Mouse (Mus musculus): ENCODE results near the gene Rfc4.

Rfc4 gene

DNA sequence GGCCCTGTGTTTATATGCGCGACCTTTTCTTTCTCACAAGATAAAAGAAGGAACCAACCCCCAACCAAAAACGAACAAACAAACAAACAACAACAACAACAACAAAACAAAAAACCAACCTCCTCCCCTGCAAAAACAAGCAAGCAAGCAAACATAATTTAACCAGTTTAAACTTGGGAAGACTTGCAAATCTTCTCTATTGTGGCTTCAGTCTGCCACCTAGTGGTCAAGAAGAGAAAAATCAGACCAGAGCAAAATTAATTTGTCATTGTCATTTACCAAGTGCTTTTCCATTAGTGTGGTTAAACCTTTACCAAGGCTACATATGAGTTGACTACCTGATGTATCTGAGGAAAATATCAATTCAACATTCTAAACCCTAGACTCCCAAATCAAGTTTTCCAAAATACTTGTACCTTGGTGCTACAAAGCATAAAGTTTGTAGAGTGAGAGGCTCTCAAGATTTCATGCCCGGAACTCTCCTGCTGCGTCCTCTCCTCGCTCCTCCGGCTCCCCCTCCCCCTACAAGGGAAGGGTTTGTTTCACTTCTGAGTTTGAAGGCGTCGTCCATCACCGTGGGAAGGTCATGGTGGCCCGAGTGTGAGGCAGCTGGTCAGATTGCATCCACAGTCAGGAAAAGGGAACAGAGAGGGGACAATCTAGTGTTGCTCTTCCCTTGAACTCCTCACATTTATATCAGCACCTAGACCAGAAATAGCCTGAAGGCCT, 8.0 kb upstream of the Rfc4 start:
- peak; percentile 14 for DNase-seq (ENCODE audit: low read depth, low spot score)

DNA sequence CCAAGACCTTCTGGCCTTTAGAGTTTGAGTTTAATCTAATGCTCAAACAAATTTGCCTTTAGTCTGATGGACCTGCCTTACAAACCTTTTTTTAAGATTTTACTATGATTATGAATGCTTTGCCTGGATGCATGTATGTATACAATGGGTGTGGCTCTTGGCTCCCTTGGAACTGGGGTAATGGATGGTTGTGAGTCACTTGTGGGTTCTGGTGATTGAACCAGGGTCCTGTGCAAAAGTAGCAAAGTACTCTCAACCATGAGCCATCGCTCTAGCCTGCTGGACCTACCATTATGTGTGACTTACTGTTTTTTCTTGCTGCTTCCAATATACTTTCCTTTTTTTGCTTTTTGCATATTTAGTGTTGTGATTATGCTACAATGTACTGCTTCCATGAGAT, 4.8 kb upstream of the Rfc4 start:
- DNase-seq (ENCODE audit: low read depth, low spot score): no peak

DNA sequence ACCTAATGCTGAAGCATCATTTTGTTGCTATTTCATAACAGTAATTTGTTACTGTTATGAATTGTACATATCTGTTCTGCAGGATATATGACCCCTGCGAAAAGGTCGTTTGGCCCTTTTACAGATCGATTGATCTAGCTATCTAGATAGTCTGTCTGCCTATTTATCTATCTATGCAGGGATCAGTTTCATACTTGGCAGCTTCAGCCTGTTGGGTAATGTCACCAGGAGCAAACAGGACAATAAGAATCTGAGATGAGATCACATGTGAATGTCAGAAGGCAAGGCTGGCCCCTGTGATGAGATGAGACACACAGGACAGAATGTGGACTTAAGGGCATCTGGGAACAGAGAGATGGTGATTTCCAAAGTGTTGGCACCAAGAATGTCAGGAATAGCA, 2.8 kb upstream of the Rfc4 start:
- no peak for DNase-seq (ENCODE audit: low read depth, low spot score)

DNA sequence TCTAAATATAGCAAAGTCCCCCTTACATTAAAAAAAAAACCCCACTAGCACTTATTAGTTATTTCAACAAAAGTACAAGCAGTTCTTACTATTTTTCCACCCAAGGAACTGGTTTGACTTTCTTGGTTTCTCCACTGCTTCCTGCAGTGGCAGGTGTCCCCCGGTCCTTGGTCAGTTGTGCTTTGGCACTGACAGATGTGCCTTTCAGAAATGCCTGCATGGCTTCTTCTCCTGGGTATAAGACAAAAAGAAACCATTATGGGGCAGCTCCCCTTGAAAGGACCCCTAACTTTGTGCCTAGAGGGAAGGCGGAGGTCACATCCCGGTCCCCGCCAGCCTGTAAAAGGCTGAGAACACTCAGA, 245 bp downstream of the Rfc4 start:
- DNase-seq (ENCODE audit: low read depth, low spot score): no peak

DNA sequence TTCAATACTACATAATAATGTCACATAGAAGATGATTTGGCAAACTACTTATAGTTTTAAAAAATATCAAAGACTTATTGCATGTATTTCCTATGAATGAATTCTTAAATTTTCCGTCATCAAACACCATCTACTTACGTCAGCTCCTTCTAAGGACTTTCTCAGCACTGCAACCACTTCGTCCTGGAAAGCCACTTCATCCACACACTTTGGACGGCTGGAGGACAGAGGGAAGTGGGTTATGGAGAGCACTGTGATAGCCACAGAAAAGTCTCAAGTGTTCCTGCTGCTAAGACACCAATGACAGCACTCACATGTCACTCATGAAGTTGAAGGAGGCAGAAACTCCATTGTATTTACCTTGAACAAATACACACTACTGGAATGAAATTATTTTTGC, 3.1 kb downstream of the Rfc4 start:
- DNase-seq (ENCODE audit: low read depth, low spot score): no peak

DNA sequence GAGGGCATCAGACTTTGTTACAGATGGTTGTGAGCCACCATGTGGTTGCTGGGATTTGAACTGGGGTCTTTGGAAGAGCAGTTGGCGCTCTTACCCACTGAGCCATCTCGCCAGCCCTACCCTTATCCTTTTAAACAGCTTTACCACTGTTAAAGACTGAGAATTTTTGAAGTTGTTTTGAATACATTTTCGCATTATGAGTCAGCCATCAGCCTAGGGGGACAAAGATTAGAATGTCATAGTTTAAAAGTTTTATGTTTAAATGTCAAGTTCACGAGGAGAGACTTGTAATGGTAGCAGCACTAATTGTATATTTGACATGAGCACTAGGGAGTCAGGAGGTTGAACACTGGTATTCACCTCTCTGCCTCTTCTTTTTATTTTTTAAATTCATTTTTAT, 4.4 kb downstream of the Rfc4 start:
- DNase-seq (ENCODE audit: low read depth, low spot score): no peak

DNA sequence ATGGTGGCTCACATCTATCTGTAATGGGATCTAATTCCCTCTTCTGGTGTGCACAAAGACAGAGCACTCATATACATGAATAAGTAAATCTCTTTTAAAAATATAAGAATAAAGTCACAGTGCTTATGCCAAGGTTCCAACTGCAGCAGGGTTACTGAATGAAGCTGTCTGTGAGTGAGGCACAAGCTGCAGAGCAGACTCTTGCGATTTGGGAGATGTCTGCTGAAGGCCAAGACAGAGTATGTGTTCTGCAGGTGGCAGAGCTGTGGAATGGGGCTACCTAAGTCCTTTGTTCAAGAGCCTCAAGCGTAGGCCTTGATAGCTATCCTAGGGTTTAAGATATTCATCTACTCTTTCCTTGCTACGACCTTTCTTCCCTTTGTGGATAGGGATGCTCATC, 5.1 kb downstream of the Rfc4 start:
- DNase-seq (ENCODE audit: low read depth, low spot score): no peak

DNA sequence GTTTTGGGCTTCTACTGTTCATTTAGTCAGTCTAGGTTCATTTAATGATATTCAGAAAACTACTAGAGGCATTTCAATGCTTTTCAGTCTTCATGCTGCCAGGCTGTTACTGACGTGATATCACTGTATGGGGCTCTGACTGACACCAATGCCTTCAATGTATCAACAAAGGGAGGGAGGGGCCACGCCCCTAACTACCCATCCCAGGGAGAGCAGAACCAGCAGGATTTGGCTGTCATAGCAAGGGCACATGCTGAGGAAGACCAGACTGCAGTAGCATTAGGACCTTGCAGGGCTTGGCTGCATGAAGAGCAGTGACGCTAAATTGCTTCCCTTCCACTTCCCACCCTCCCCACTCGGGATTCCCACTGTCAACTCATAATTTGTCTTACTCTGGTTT, 10.4 kb downstream of the Rfc4 start:
- no peak for DNase-seq (ENCODE audit: low read depth, low spot score)

DNA sequence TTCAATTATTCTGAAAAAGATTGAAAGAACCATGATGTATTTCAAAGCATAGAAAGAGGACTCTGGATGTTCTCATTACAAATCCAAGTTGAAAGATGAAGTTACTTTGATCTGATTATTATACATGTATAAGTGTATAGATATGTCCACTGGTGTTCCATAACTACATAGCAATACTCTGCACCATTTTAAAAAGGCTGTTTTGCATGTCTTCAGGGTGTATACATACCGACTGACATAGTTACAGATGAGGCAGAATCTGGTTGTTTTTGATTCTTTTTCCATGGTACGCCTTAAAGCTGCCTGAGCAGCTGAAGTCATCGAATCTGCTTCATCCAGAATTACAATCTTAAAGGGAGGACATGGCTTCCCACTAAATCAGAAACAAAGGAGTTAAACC, 12.1 kb downstream of the Rfc4 start:
- DNase-seq (ENCODE audit: low read depth, low spot score): no peak

DNA sequence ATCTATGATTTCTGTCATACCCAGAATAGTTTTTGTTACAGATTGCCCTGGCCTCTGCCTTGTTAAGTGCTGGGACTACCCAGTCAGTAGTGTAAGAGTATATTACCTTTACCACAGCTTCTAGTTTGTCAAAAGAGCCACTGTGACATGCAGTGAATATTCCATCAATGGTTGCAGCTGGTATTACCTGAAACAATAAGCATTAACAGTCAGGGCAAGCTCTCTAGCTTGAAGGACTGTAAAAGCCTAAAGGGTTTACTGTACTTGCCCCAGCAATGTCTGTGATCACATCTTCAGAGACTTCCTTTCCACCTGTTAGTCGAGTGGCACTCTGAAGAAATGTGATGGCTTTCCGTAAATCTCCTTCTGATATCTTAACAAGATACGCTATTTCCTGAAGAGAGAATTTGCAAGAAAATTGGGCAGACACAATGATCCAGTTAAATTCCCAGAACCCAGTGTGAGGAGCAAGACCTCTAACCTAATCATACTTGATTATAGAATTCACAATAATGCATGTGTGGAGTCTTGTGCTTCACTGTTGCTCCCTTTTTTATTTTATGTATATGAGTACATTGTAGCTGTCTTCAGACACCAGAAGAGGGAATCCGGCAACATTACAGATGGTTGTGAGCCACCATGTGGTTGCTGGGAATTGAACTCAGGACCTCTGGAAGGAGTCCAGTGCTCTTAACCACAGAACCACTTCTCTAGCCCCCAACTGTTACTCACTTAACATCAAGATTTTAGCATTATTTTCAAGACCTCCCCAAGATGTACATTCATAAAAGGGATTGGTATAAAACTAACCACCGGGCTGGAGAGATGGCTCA, 13.0 kb downstream of the Rfc4 start:
- no peak for DNase-seq (ENCODE audit: low read depth, low spot score)

DNA sequence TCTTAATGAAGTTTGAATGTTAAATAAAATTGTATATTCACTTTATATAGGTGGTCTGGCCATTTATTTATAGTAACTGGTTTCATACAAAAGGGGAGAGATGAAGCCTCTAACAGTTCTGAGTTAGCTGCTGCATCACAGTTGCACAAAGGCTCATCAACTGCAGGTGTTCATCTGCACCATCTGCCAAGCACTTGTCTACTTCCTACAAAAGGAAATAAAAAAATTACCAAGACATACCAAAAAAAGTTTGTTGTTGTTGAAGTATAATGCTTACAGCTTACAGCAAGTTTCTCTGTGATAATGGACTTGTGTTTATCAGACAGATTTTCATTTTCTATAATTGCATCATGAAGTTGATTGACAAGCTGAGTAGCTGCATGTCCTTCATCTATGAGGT, 13.6 kb downstream of the Rfc4 start:
- DNase-seq (ENCODE audit: low read depth, low spot score): no peak

DNA sequence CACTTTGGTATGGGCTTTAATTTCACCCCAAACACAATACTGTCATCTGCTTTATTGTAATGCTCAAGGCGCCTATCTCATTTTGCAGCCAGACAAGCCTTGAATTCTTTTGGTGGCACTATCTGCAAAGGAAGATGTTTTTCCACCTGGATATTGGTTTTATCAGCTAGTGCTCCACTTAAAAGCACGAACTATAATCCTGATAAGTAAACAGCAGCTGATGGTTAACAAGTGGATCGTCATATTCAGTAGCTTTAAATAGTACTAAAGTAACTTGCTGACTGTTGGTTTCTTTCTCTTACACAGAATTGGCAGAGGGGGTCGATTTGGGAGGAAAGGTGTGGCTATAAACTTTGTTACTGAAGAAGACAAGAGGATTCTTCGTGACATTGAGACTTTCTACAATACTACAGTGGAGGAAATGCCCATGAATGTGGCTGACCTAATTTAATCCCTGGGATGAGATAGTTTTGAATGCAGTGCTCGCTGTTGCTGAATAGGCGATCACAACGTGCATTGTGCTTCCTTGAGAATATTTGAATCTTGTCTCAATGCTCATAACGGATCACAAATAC, 14.6 kb downstream of the Rfc4 start:
- DNase-seq (ENCODE audit: low read depth, low spot score): no peak

DNA sequence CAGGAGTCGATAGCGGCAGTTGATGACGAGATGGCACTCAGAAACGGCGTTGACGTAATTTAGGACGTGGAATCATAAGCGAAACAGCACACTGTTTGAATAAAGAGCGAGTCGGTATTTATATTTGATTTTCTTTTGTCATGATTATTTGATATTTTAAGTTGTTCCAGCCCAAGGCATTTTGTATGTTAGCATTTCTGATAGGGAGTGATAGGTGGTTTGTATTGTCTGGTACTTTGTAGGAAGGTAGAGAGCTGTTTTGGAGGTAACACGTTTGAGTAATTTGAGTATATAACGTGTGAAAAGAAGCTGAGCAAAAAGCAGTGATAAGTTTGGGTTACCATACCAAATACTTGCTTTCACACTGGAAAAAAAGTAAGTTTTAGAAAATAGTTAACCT, 15.2 kb downstream of the Rfc4 start:
- no peak for DNase-seq (ENCODE audit: low read depth, low spot score)

DNA sequence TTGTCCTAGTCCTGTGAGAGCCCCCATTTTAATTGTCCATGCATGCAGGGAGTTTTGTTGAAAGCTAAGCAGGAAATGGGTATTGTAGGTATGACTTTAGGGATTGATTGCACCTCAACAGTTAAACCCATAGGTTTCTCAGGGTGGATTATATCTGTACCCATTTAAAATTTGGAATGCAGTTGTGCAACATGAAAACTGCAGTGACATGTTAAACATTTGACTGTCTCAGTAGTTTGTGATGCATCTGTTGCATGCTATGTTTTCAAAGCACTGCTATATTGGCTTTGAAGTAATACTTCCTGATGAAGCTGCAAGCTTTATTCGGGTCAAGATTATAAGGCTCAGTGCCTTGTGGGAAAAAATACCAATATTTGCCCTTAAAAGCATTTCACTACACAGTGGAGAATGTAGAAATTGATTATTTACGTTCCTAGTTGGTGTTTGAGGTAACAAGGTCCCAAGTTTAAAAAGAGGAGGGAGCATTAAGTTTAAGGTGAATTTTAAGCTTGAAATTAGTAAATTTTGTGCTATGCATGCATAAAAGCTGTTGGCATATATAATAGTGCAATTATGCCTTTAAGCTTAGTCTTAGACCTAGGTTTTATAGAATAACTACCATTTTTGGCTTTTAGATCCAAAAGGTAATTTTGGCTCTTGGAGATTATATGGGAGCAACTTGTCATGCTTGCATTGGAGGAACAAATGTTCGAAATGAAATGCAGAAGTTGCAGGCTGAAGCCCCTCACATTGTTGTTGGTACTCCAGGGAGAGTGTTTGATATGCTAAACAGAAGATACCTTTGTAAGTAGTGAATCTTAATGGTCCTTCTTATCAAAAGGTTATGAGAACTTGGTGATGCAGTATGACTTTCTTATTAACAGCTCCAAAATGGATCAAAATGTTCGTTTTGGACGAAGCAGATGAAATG, 17.9 kb downstream of the Rfc4 start:
- no peak for DNase-seq (ENCODE audit: low read depth, low spot score)

DNA sequence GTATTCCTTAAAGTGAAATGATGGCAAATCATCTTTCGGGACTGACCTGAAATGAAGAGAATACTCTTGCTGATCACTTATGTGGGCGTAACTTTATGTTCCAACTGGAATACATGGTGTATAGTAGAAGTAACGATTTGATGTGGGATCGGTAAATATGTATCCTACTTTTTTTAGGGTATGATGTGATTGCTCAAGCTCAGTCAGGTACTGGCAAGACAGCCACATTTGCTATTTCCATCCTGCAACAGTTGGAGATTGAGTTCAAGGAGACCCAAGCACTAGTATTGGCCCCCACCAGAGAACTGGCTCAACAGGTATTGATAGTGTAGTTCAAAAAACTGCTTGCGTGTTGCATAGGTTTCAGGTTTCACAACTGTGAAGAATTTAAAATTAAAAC, 18.6 kb downstream of the Rfc4 start:
- DNase-seq (ENCODE audit: low read depth, low spot score): no peak

DNA sequence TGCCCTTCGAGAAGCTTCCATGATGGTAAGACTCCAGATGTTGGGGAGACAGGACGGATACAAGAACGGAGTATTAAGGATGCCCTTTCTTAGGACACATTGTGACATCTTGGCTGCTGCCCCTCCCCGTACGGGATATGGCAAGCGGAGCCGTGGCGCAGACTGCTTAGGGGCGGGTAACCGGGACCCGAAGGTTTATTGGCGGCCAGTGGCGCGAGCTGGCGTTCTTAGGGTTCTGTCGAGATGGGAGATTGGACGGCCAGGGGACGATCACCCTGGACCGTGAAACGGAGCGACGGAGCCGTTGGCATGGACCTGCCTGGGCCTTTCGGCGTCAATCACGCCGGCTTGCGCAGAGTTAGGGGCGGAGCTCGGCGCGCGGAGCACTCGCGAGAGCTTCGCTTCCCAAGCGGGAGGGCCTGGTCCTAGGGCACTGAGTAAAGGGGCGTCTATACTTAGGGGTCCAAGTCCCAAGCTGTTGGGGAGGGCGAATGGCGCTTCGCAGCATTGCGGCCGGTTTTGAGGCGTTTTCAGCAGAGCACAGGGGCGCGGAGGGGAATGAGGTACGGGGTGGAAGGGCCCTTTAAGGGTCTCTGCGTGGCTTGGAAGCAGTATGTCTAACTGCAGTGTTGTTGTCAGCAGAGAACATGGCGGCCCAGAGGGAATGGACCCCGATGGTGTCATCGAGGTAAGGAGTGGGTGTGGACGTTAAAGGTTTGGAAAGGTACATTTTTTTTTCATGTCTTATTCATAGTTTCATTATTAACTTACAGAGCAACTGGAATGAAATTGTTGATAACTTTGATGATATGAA, 19.4 kb downstream of the Rfc4 start:
- DNase-seq (ENCODE audit: low read depth, low spot score): peak; percentile 67

DNA sequence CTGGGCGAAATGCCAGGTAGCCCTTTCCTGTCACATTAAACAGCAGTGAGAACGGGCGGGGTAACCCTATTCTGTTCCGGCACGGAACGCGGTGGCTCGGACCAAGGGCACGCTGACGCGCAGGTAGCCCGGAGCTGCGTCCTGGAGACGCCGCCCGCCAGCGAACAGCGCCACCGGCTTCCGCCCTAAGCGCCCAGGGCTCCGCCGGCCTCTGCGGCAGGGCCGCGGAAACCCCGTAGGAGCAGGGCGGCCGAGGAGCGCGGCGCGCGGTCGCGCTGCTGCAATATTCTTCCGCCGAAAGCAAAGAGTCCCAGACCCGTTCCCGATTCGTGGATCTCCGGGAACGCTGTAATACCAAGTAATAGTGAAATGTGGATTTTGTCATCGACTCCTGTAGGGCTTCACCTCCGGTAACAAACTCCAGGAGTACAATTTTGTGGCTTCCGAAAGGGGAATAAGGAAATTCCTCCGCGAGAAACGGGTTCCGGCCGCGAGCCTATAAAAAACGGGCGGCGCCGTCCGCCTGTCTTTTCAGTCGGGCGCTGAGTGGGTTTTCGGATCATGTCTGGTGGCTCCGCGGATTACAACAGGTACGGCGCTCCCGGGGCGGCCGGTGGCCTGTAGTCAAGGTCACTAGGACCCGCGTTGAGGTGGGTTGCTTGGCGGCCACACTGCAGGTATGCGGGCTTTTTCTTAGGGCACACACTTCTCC, 20.1 kb downstream of the Rfc4 start, which contains the start of gene Eif4a2:
Gene Eif4a2, plus strand, starts transcription at position 214 of the 712 bp plus-strand sequence.
- DNase-seq (ENCODE audit: low read depth, low spot score): peak; percentile 82

DNA sequence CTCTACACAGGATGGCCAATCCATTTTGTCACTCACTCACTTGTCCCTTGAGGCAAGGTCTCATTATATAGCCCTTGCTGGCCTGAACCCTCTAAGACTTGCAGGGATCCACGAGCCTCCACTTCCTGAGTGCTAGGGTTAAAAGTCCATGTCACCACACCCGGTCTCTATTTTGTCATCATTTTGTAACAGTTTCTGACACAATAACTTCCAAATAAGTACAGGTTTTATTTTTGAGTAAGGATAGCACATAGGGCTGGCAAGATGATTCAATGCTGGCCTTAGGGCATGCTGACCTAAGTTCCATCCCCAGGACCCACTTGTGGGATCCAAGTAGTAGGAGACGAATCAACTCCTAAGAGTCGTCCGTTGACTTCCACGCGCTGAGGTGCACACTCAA, 21.4 kb downstream of the Rfc4 start:
- DNase-seq (ENCODE audit: low read depth, low spot score): no peak

DNA sequence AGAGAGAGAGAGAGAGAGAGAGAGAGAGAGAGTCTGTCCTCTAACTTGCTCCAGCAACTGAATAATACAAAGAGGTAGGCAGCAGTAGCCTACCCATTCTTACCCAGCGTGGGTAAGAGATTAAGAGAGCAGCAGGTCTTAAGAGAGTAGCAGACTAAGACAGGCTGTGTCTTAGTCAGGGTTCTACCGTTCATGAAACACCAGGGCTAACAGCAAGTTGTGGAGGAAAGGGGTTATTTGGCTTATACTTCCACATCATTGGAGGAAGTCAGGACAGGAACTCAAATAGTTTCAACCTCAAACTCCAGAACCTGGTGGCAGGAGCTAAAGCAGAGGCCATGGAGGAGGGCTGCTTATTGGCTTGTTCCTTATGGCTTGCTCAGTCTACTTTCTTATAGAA, 23.7 kb downstream of the Rfc4 start:
- no peak for DNase-seq (ENCODE audit: low read depth, low spot score)

DNA sequence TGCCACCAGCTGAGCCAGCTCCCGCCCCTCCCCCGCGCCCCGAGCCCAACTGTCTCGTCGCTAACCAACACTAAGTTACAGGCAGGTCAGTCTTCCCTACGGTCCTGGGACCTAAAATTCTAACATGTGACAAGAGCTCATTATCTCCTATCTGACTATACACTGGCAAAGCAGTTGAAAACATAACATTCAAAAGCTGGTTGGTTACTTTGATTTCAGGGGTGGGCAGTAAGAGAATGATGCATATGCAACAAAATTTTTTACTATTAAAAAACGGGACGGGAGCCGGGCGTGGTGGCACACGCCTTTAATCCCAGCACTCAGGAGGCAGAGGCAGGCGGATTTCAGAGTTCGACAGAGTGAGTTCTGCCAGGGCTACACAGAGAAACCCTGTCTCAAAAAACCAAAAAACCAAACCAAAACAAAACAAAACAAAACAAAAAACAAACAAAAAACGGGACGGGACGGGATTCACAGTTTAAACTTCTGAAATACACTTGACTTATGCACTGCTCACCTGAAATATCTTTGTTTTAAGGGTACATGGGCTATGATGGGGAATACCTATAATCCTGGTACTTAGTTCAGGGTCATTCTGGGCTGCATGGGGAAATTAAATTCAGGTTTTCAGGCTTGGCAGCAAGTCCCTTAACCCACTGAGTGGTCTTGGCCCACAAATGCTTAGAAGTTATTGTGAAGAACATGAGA, 24.3 kb downstream of the Rfc4 start:
- no peak for DNase-seq (ENCODE audit: low read depth, low spot score)

Data from brain, embryonic 18.5 days (tissue).